Mouse (Mus musculus) CD4-positive, CD25-positive, alpha-beta regulatory T cell, adult 4 months (primary cell): ENCODE data around the gene BC055324. TPM values are rescaled to one million over a fixed set of nuclear protein-coding genes. Genes with fewer than 3 reads are reported as not detected.
A peak's percentile ranks its signal among the peaks of the same experiment; 100 is the strongest.
"Not testable (repeated sequence)": the region's sequence is repeated elsewhere in the genome, so short reads cannot be mapped to it uniquely, and the experiment has no call there.

Experiments
- ATAC-seq: one replicate; pipeline ENCODE4 v1.8.0; 2017
- polyA plus RNA-seq, 2 experiments: library from polyadenylated mRNA; unstranded; fragments of 100-300 nt; shearing (Covaris generic); gene quantifications; one replicate each; pipeline ENCODE4 v1.2.1; 2017

The BC055324 gene
- polyA plus RNA-seq: 1 to 10 TPM; 3.8 to 5.9 TPM

GRCm38 (mm10) chr1:163994721-163995608 is at the start of gene BC055324, which contains the start of gene Mettl18:
TSS of gene BC055324 (minus strand) at chr1:163994796.
TSS of gene Mettl18 (plus strand) at chr1:163994889.
- ATAC-seq: peak; percentile 91

- no peak for ATAC-seq
These were observed 49.0 kb upstream of the BC055324 start for GRCm38 (mm10) chr1:164043549-164043948.

GRCm38 (mm10) chr1:164040385-164041135 is 46.0 kb upstream of the BC055324 start:
- no peak for ATAC-seq

- no peak for ATAC-seq
These were observed 32.8 kb upstream of the BC055324 start for GRCm38 (mm10) chr1:164027416-164027815.

GRCm38 (mm10) chr1:164025685-164026084 is 31.1 kb upstream of the BC055324 start:
- ATAC-seq: no peak

GRCm38 (mm10) chr1:164022106-164022505 is 27.5 kb upstream of the BC055324 start:
- ATAC-seq: not testable (repeated sequence)

- ATAC-seq: not testable (repeated sequence)
These were observed 26.1 kb upstream of the BC055324 start for GRCm38 (mm10) chr1:164020746-164021145.

GRCm38 (mm10) chr1:164019789-164020188 is 25.2 kb upstream of the BC055324 start:
- no peak for ATAC-seq

GRCm38 (mm10) chr1:164018221-164018896 is 23.8 kb upstream of the BC055324 start:
- ATAC-seq: no peak

- no peak for ATAC-seq
These were observed 20.0 kb upstream of the BC055324 start for GRCm38 (mm10) chr1:164014616-164015015.

- peak; percentile 85 for ATAC-seq
These were observed 14.6 kb upstream of the BC055324 start for GRCm38 (mm10) chr1:164009235-164009634.

GRCm38 (mm10) chr1:164004311-164004710 is 9.7 kb upstream of the BC055324 start:
- no peak for ATAC-seq

GRCm38 (mm10) chr1:164001831-164002452 is 7.3 kb upstream of the BC055324 start:
- ATAC-seq: no peak

GRCm38 (mm10) chr1:163995609-163995913 is 965 bp upstream of the BC055324 start:
- ATAC-seq: no peak

- peak; percentile 60 for ATAC-seq
These were observed 349 bp downstream of the BC055324 start for GRCm38 (mm10) chr1:163994173-163994720.

GRCm38 (mm10) chr1:163992371-163992770 is 2.2 kb downstream of the BC055324 start:
- ATAC-seq: no peak

GRCm38 (mm10) chr1:163976515-163976914 is 18.1 kb downstream of the BC055324 start:
- no peak for ATAC-seq

GRCm38 (mm10) chr1:163975088-163975487 is 19.5 kb downstream of the BC055324 start:
- ATAC-seq: no peak

GRCm38 (mm10) chr1:163974471-163974870 is 20.1 kb downstream of the BC055324 start:
- ATAC-seq: no peak

- no peak for ATAC-seq
These were observed 30.4 kb downstream of the BC055324 start for GRCm38 (mm10) chr1:163964008-163964689.

GRCm38 (mm10) chr1:163958036-163958435 is 36.6 kb downstream of the BC055324 start:
- no peak for ATAC-seq

- ATAC-seq: no peak
These were observed 41.2 kb downstream of the BC055324 start for GRCm38 (mm10) chr1:163953396-163953795.
